Mouse (Mus musculus) spleen, adult 18-20 months (tissue): ENCODE data around the gene Gtf2a1.
"Not testable (repeated sequence)": the region's sequence is repeated elsewhere in the genome, so short reads cannot be mapped to it uniquely, and the experiment has no call there.

Experiments used
- DNase-seq, 2 experiments: peaks; one replicate each; pipeline ENCODE4 v3.0.0; 2022; ENCODE audit warnings: mixed read lengths in 2 of 2

Gtf2a1 gene

DNA sequence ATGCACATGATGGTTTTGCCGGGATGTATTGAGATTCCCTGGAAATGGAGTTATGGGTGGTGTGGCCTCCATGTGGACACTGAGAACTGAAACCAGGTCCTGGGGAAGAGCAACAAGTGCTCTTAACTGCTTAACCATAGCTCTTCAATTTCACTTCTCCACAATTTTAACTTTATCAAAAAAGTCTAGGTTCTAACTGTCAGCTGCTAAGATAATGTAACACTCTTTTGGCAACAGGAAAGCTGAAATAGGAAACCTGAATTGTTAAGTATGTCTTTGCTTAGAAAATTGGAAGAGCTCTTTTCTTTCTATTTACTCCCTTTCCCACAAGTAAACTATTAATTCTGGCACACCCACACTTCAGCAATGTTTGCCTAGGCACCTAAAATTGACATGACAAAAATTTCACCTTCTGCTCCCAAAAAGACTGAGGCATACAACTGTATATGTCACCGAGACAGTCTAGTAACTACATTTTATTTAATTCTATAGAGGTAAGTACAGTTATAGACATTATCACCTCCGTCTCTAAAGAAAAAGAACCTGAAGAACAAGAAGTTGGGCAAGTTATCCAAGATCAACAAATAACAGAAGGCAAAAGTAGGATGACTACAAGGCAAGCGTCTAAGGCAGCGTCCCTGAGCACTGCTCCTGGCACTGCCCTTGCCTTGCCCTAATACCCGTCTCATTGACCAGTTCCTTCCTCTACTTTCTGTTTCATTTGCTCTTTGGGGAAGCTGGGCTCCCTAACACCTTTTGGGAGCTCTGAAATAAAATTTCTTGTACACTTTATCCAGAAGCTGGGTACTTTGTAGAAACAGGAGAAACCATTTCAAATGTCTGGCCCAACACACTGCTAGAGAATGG lies 8.8 kb downstream of the Gtf2a1 start:
- no peak for DNase-seq

DNA sequence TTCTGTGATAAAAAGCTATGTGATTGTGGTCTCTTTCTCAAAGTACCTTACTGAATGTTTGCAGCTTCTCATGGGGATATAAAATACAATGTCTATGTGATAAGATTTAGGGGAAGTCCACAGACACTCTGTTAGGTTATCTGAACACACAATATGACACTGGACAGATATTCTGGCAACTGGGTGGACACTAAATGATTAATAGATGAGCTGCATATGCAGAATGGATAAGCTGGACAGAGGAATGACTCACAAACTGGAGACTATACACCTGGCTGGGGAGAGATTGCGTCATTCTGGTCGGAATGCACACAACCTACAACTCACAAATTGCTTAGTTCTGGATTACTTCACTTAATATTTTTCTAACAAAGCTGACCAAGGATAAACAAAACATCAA lies 10.6 kb downstream of the Gtf2a1 start:
- DNase-seq: no peak

DNA sequence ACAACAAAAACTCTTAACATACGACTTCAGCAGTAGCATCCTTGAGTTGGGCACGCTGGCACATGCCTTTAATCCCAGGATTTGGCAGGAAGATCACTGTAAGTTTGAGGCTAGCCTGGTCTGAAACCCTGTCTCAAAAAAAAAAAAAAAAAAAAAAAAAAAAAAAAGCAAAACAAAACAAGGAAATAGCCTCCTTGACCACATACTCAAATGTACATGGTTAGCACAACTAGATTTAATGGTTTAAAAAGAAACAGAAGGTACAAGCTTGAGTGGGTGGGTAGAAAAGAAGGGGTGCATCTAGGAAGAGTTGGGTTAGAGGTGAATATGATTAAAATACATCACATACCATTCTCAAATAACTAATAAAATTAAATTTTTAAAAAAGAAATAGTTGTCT lies 18.6 kb downstream of the Gtf2a1 start:
- no peak for DNase-seq

DNA sequence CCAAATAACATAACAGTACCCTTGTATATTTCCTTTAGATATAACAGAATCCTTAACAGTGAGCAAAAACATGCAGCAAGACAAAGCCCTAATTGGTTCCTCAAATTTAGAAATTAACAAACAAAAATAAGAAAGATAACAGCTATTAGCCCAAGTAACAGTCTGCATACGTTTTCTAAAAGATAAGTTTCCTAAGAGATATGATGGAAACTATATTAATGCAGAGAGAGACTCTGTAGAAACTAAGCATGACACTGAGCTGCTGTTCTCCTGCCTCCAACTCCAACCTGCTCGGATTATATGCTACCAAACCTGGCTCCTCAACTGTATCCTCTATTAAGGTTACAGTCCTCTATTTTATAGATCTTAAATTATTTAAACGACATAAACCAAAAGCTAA lies 21.0 kb downstream of the Gtf2a1 start:
- DNase-seq: no peak

DNA sequence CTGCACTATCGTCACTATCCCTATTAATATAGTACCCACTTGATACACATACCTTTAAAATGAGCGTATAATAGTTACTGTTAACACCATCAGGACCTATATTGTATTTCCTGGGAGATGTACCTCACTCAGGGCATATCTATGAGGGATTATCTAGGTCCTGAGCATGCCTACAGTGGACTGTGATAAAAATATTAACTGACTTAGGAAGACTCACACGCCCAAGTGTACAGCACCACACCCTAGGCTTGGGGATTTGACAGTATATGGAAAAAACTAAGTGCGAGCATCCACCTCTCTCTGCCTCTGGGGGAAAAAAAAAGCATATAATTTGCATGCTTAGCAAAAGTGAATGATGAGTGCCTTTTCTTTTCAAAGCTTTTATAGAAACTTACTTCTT lies 23.1 kb downstream of the Gtf2a1 start:
- no peak for DNase-seq

DNA sequence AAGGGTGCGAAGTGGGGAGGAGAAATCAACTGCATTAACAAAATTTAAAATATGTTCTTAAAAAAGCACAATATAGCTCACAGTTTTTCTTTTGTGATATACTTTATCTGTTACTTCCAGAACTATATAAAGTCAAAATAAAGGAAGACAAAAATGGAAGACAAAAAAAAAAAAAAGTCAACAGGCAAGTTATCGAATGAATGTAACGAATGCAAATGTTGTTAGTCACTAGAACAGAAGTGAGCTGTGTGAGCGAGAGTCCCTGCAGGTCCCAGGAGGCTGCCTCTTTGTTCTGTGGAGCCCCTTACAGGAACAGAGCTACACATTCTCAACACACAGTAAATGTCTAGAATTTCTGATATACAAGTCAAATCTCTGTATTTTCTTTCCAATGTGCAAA lies 32.1 kb downstream of the Gtf2a1 start:
- not testable (repeated sequence) for DNase-seq

DNA sequence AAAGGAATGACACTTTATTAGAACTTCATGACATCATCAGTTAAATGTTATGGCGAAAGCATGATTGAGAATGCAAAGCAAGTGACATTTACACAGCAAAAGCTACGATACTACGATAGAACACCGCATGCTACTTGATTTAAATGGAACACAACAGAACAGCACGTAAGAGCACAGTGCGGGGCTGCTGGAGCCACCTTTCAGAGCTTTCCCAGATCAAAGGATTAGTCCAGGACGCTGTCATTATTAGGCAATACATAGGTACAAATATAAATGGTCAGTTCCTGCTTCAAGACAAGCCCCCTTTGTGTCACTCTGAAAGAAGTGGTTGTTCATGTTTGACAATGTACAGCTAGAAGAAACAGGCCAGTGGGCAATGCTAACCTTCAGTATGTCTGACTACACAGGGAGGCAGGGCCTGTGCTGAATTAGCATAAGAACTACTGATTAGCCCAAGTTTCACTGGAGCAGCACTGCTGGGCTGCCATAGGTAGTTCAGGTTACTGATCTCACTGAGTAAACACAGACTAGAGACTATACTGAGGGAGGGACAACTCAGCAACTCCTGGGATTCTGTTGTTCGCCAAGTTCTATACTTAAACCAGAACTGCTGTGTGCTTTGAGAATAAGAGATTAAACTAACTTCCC lies 32.8 kb downstream of the Gtf2a1 start:
- not testable (repeated sequence) for DNase-seq

DNA sequence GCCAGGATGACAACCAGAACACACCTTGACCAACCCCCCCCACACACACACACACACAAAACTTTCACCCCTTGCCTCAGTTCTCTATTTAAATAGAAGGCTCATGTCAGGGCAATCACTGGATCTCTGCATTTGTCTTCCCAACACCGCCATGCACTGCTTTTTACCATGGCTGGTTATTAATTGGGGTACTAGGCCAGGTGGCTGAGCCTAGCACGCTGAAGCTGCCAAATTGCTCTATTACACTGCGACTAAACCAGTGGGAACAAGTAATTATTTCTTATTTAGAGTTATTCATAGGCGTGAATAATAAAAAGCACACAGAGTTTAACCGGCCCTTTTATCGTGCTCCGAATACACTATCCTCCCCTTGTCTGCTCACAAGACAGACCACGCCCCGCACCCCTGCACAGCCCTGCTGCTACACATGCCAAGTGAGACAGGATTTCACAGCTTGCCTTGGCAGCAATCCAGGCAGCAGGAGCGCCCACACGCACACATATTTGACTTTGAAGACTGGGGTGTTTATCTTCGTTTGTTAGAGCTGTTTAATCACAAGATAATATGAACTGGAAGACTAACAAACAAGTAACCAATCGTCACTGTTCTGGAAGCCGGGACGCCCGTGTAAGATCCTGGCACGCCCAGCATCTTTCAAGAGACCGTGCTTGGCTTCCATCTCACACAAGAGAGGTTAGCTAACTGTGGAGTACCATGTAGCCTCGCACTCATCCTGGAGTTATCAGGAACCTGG lies 38.3 kb downstream of the Gtf2a1 start:
- DNase-seq: no peak

DNA sequence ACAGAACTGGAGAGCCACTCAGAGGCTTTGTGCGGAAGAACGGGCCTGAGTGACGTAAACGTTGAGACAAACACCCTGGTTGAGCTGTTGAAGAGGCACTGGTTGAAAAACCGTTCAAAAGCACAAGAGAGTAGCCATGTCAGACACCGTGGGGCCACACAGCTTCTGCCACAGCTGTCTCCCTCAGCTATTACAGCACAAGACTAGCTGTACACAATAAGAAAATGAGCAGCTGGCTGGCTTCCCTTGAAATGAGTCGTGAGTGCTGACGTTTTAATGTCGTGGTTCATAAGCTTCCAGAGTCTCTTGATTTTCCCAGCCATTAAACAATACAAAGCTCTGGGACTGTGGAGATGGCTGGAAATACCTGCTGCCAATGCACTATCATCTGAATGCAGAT lies 40.8 kb downstream of the Gtf2a1 start:
- no peak for DNase-seq

DNA sequence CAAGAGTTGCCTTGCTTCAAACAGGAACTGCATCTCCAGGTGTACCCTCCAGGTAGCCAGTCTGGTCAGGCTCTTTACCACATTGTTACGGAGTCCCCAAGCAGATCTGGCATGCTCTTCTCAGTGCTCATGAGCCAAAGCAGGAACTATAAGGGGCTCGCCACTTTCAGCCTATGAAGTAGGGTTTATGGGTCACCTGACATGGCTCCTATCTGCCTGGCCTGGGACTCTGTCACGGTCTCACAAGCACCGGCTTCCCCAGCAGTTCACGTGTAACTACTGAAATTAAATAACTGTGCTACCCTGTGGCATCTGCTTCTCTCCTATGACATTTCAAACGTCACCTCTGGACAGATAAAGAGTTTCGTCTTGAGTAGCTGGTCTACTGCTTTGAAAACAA lies 50.1 kb downstream of the Gtf2a1 start:
- no peak for DNase-seq

DNA sequence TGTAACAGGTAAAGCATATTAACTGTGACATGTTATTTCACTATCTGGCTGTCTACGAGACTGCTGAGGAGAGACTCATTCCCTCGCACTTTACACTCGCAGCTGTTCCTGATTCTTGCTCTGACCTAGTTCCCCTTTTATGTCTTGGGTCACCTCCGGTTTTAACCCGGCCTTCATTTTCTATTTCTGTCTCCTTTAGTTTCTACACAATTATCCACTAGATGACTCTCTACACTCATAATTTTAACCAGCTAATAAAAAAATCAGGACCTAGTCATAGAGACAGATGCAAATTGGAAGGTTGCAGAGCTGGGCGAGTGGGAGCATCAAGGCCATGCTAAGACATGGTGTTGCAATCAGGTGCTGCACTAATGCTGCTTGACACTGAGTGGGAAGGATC lies 55.8 kb downstream of the Gtf2a1 start:
- no peak for DNase-seq

DNA sequence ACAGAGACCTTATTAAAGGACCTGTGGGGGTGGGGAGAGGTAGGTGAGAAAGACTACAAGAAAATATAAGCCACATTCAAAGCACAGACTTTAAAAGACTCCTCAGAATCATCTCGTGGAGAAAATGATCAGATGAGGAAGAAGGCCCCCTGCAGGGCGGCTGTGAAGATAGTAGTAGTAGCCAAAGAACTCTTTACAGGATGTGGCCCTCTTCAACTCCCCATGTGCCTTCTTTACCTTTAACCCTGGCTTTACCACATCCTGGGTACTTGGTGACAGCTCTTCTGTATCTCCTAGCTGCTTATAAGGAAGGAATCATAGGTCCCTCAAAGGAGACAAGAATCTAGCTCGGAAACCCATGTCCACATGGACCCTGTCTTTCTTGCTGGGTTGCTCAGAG lies 66.7 kb downstream of the Gtf2a1 start:
- no peak for DNase-seq

DNA sequence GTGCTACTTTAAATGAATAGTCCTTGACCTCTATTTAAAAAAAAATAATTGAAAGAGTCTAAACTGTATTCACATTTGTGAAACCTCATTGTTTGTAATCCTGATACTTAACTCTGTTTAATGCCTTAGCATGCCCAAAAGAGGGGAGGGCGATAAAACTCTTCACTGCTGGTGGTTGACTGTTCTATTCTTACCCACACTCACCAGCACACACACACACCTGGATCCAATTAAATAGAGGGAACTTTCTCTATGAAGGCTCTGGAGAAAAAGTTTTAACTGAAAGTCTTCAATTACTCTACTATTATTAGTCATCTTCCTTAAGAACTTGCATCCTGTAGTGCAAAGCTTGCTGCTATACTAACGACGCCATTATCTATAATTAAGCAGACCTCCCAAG lies 72.5 kb downstream of the Gtf2a1 start:
- DNase-seq: no peak

DNA sequence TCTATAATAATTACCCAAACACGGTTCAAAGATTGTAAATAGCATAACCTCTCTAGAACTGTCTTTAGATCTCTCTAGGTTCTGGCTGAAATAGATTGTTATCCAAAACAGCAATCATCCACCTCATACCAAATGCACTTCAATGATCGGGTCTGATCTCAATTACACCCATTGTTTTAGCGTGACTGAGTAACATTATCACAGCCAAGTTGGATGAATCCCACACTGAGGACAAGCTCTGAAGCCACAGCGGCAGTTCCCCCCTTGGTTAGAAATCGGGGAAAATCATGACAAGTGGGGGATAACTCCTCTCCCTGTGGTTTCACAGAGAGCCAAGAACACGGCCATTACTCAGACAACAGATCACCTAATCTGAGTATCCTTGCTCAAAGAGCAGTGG lies 76.3 kb downstream of the Gtf2a1 start:
- DNase-seq: no peak

DNA sequence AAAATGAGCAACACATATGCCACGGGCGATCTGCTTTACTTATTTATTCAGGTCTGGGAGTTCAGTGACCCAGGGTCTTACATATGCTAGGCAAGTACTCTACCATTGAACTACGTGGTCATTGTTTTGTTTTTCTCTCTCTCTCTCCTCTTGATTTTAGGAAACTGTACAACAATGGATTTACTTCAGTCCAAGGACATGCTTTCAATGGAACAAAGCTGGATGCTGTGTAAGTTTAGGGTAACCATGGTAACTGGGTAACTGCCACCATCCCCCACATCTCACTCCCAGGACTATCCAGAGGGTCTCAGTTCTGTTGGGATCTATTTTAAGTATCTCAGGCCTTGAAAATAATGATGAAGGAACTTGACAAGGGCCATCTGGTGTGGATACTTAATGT lies 78.5 kb downstream of the Gtf2a1 start:
- no peak for DNase-seq
